Mouse (Mus musculus) neutrophil, adult 5-6 weeks (primary cell): ENCODE data around the gene Ptpn1. TPM values are rescaled to one million over a fixed set of nuclear protein-coding genes. Genes with fewer than 3 reads are reported as not detected.

Source experiments
- ATAC-seq: fragments of 151-379, 151-347 bp; 2 replicates; pipeline ENCODE4 v1.8.0; 2017; ENCODE audit warnings: mild to moderate bottlenecking, moderate TSS enrichment; ENCODE audit not compliant: insufficient number of reproducible peaks, poor library complexity, low FRiP score, severe bottlenecking; ENCODE audit errors: extremely low read depth
- total RNA-seq: library from RNA; stranded (forward); fragments of 200-1000 nt; gene quantifications from 2 replicates; pipeline ENCODE4 v1.2.3, GENCODE M21; 2017

The Ptpn1 gene
- total RNA-seq, 1 experiment from 2014 or later: 218 TPM

GRCm38 (mm10) chr2:167919081-167919480 is 12.8 kb upstream of the Ptpn1 start:
- no peak for ATAC-seq

- ATAC-seq: no peak
Observed at GRCm38 (mm10) chr2:167920041-167920440, 11.8 kb upstream of the Ptpn1 start.

GRCm38 (mm10) chr2:167920960-167921495 is 10.8 kb upstream of the Ptpn1 start:
- ATAC-seq: no peak

- peak; percentile 20; the same call in 1 of the 2 replicates for ATAC-seq
Observed at GRCm38 (mm10) chr2:167921823-167922222, 10.0 kb upstream of the Ptpn1 start.

- no peak for ATAC-seq
Observed at GRCm38 (mm10) chr2:167924011-167924410, 7.8 kb upstream of the Ptpn1 start.

GRCm38 (mm10) chr2:167924803-167925604 is 6.9 kb upstream of the Ptpn1 start:
- peak; percentile 86 for ATAC-seq

GRCm38 (mm10) chr2:167925841-167926800 is 5.7 kb upstream of the Ptpn1 start:
- ATAC-seq: peak; percentile 18; the same call in 1 of the 2 replicates

- no peak for ATAC-seq
Observed at GRCm38 (mm10) chr2:167928002-167928526, 3.8 kb upstream of the Ptpn1 start.

- ATAC-seq: no peak
Observed at GRCm38 (mm10) chr2:167928972-167929371, 2.9 kb upstream of the Ptpn1 start.

GRCm38 (mm10) chr2:167930975-167931374 is 882 bp upstream of the Ptpn1 start:
- no peak for ATAC-seq

GRCm38 (mm10) chr2:167932727-167933231 is 922 bp downstream of the Ptpn1 start:
- ATAC-seq: no peak

- no peak for ATAC-seq
Observed at GRCm38 (mm10) chr2:167933397-167933796, 1.5 kb downstream of the Ptpn1 start.

- no peak for ATAC-seq
Observed at GRCm38 (mm10) chr2:167935956-167936355, 4.1 kb downstream of the Ptpn1 start.

- no peak for ATAC-seq
Observed at GRCm38 (mm10) chr2:167938786-167939185, 6.9 kb downstream of the Ptpn1 start.

- no peak for ATAC-seq
Observed at GRCm38 (mm10) chr2:167939204-167939603, 7.3 kb downstream of the Ptpn1 start.

- no peak for ATAC-seq
Observed at GRCm38 (mm10) chr2:167939632-167940399, 8.0 kb downstream of the Ptpn1 start.

GRCm38 (mm10) chr2:167940636-167941035 is 8.8 kb downstream of the Ptpn1 start:
- no peak for ATAC-seq

- no peak for ATAC-seq
Observed at GRCm38 (mm10) chr2:167941320-167941719, 9.5 kb downstream of the Ptpn1 start.
